Mouse (Mus musculus): Measurements from ENCODE around the gene Rln3. TPM values are rescaled to one million over a fixed set of nuclear protein-coding genes. Genes with fewer than 3 reads are reported as not detected.
A peak's percentile ranks its signal among the peaks of the same experiment; 100 is the strongest.
"Not testable (repeated sequence)": the region's sequence is repeated elsewhere in the genome, so short reads cannot be mapped to it uniquely, and the experiment has no call there.

Rln3 gene
- polyA plus RNA-seq, 1 experiment from 2014 or later: not detected

DNA sequence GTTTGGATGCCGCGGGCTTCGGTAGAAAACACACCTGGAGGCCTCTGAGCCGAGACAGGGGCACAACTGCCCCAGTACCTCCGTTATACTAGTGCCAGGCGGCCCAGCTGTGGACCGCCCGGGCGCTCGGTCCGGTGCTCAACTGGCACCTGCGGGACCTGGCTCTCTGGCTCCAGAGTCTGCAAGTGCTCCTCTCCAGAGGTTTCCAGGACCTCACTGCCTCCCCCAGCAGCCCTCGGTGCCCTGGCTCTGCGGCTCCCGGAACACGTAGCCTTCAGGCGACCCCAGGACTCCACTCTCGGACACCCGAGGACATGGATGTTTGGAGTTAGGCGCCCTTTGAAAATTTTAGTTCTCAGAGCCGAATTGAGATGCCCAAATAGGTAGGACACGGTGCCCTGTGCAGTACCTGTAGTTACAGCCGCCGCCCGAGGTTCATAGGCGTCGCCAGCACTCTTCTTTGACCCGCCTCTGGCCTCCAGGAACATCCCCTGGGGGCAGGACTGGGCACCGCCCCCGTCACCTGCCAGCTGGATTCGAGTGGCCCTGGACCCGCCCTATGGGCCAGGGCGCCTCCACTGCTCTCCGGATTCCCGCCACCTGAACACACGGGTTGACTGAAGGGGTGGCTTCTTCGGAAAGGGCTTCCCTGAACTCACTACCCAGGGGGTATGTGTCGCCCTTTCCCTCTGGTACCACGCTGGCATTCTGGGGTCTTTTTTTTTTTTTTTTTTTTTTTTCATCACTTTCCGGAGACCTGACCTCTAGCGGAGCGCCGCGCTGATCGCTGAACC lies 32.9 kb downstream of the Rln3 start, which contains the start of gene 2210011C24Rik:
TSS of gene 2210011C24Rik (minus strand) at position 467 of the 794 bp plus-strand sequence.
- Histone ChIP-seq H3K4me1 (replicated peaks) (peaks cover 27% of the 10 kb centered on the region), H3K4me2 (replicated peaks) (peak within 1 kb of the TSS; percentile 96), H3K4me3 (replicated peaks) (peak within 1 kb of the TSS; percentile 51), H3K9me3 (no peaks in the 10 kb centered on the region), H3K36me3 (no peaks in the 10 kb centered on the region), H3K27ac (no peak within 1 kb of the TSS), H3K27me3 (peaks cover 49% of the 10 kb centered on the region), H3K9ac (replicated peaks) (peak within 1 kb of the TSS; percentile 57)
- ATAC-seq: peak; percentile 52
- WGBS: 1% methylated on average over 44 of the region's 45 CpGs

DNA sequence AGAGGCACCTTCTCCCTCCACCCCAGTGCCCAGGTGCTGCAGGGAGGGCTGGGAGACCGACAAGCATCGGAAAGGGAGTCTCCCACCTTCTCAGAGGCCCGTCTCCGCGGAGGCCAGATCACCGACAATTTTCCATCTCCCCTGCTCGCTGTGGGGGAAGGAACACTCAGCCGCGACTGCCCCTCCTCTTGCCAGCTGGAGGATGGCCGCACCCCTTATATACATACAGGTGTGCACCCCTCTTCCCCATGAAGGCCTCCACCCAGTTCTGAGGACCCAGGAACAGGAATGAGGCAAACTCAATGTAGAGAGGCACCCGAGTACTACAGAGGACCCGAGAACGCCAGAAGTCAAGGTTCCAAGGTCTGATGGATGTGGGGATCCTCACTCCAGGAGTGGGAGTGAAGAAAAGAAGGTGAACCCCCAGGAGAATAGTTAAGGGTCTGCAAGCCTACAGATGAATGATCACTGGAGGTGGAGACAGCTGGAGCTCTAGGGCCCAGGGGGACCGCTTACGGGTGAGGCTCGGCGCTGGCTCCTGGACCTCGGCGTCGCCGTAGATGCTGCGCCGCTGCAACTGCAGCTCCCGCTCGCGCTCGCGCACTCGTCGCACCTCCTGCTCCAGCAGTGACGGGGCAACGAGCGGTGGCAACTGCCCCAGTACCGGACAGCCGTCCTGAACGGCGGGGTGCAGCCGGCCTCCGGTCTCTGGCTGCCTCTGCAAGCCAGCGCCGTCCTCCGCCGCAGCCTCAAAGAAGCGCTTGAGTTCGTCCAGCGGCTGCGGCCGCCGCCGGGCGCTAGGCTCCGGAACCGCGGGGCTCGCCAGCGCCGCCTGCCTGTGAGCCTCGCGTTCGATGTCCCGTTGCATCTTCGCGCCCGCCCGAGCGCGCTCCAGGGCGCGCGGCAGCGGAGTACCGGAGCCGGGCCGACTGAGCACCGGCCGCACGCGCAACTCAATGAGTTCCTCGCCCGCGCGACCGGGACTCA lies 33.9 kb downstream of the Rln3 start:
- WGBS: 2% methylated on average over 81 of the region's 83 CpGs

DNA sequence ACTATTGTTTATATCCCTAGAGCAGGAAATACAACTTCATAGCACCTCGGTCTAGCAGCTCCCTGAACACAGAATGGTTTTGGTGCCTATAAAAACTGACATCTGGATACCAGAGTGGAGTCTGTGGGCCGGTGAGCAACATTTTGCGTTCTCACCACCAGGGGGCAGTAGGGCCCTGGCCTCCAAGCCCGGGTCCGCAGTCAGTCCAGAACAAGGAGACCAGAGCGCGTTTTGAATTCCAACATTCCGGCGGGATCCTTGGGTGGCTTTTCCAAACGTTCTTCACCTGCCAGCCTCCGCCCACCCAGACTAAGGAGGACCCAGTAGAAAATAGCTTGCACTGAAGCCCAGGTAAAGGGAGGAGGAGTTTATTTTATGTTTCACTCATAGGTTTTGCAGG lies 34.9 kb downstream of the Rln3 start:
- Histone ChIP-seq H3K9ac (replicated peaks) (no peak overlapping the region), H3K4me1 (replicated peaks) (peaks cover 31% of the 10 kb centered on the region), H3K4me2 (replicated peaks) (no peak overlapping the region), H3K4me3 (replicated peaks) (no peak overlapping the region), H3K36me3 (no peaks in the 10 kb centered on the region), H3K27ac (no peak overlapping the region), H3K9me3 (no peaks in the 10 kb centered on the region), H3K27me3 (peaks cover 45% of the 10 kb centered on the region)
- 1% methylated on average over 11 of the region's 11 CpGs for WGBS
- ATAC-seq: peak; percentile 32

More for the DNA sequence above, 33.9 kb downstream of the Rln3 start:
- peak overlapping the region; percentile 51 for H3K4me3 ChIP-seq (replicated peaks)
- peaks cover 27% of the 10 kb centered on the region for H3K4me1 ChIP-seq (replicated peaks)
- H3K9ac ChIP-seq (replicated peaks): peak overlapping the region; percentile 57
- peaks cover 49% of the 10 kb centered on the region for H3K27me3 ChIP-seq
- no peaks in the 10 kb centered on the region for H3K9me3 ChIP-seq
- H3K4me2 ChIP-seq (replicated peaks): peak overlapping the region; percentile 96
- no peaks in the 10 kb centered on the region for H3K36me3 ChIP-seq
- peak; percentile 60 for ATAC-seq
- H3K27ac ChIP-seq: no peak overlapping the region

DNA sequence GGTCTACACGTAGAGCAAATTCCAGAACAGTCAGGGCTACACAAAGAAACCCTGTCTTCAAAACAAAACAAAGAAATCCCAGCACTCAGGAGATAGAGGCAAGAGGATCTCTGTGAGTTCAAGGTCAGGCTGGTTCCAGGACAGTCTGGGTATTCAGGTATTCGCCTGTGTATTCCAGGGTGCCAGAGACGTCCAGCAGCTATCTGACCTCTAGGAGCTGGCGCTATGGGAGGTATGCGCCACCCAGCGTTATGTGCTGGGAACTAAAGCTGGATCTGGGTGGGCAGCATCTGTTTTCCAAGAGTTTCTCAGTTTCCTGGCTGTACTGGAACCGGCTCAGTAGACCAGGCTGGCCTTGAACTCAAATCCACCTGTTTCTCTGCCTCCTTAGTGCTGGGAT lies 36.4 kb downstream of the Rln3 start:
- H3K27ac ChIP-seq: no peak overlapping the region
- no peak overlapping the region for H3K4me2 ChIP-seq (replicated peaks)
- peaks cover 39% of the 10 kb centered on the region for H3K4me1 ChIP-seq (replicated peaks)
- WGBS: 32% methylated on average over 7 of the region's 7 CpGs
- no peaks in the 10 kb centered on the region for H3K36me3 ChIP-seq
- peaks cover 35% of the 10 kb centered on the region for H3K27me3 ChIP-seq
- H3K4me3 ChIP-seq (replicated peaks): no peak overlapping the region
- no peaks in the 10 kb centered on the region for H3K9me3 ChIP-seq
- ATAC-seq: no peak
- no peak overlapping the region for H3K9ac ChIP-seq (replicated peaks)

DNA sequence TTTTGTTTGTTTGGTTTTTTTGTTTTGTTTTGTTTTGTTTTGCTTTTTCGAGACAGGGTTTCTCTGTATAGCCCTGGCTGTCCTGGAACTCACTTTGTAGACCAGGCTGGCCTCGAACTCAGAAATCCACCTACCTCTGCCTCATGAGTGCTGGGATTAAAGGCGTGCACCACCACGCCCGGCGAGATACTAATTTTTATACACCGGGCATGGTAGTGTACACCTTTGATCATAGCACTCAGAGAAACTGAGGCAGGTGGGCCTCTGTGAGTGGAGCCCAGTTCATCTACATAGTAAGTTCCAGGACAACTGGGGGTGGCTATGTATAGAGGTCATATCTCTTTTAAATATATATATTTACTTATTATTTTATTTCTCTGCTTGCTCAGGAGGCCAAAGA lies 39.3 kb downstream of the Rln3 start:
- not testable (repeated sequence) for H3K4me3 ChIP-seq (replicated peaks); H3K9ac ChIP-seq (replicated peaks); H3K4me2 ChIP-seq (replicated peaks); H3K36me3 ChIP-seq; H3K9me3 ChIP-seq; H3K27ac ChIP-seq; ATAC-seq
- Histone ChIP-seq H3K27me3 (peaks cover 34% of the 10 kb centered on the region), H3K4me1 (replicated peaks) (peaks cover 25% of the 10 kb centered on the region)
- 93% methylated on average over 7 of the region's 7 CpGs for WGBS

DNA sequence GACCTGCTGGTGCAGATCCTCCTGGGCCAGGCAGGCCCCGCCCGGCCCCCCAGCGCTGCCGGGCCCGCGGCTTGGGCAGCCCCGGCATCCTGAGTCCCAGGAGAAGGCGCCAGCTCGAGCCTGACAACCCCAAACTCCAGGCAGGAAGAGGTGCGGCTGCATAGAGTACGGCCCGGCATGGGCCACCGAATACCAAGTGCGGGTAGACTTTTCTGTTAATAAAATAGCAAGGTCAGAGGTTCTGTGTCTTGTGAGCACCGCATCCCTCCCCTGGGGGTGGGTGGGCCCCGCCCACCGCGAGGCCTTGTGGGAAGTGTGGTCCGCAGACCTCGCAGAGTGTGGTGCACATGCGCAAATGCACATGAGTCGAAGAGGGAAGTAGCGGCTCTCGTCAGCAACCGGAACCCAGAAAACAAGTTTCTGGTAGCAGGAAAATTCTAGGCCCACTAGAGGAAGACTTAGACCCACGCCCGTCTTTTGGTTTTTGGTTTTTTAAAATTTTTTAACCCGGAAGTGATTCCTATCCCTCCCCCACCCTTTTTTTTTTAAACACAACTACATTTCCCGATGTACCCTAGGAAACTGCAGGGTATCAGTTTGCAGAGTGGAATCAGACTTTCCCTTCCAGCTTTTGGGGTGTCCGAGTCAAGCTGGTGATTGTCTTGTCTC lies 40.1 kb downstream of the Rln3 start:
- 1% methylated on average over 30 of the region's 30 CpGs for WGBS
- Histone ChIP-seq H3K4me2 (replicated peaks) (peak overlapping the region; percentile 88), H3K27ac (peak overlapping the region; percentile 60), H3K36me3 (peaks cover 14% of the 10 kb centered on the region), H3K9me3 (no peaks in the 10 kb centered on the region), H3K4me1 (replicated peaks) (peaks cover 26% of the 10 kb centered on the region), H3K9ac (replicated peaks) (peak overlapping the region; percentile 75), H3K4me3 (replicated peaks) (peak overlapping the region; percentile 61), H3K27me3 (peaks cover 36% of the 10 kb centered on the region)
- ATAC-seq: peak; percentile 75

DNA sequence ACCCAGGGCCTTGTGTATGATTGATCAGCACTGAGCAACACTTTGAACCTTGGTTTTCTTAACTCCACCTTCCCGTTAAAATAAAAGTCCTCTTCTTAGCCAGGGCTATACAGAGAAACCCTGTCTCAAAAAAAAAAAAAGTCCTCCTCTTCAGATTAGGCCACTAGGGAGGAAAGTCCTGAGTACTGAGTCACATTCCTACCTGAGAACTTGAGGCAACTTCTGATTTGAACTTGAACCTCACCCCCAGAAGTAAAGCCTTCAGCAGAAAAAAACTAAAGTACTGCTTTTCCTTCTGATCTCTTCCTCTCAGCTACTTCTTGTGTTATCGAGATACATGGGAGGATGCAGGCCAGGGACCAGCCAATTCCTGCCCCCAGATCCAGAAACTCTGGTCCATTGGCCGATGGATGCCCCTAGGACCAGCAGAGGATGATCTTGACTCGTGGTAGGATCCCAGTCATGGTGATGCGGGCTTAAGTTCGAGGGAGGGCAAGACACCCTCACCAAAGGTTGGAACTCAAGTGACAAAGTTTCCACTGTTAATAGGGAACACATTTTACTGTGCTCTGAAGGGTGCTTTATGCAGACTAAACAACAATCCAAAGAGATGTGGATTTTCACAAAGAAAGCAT lies 41.1 kb downstream of the Rln3 start:
- Histone ChIP-seq H3K36me3 (peaks cover 19% of the 10 kb centered on the region), H3K27me3 (peaks cover 43% of the 10 kb centered on the region), H3K9me3 (no peaks in the 10 kb centered on the region), H3K4me3 (replicated peaks) (peak overlapping the region; percentile 61), H3K4me2 (replicated peaks) (peak overlapping the region; percentile 88), H3K9ac (replicated peaks) (peak overlapping the region; percentile 75; the same call in 1 of the 2 replicates), H3K4me1 (replicated peaks) (peaks cover 36% of the 10 kb centered on the region), H3K27ac (no peak overlapping the region)
- no peak for ATAC-seq
- 81% methylated on average over 6 of the region's 6 CpGs for WGBS

DNA sequence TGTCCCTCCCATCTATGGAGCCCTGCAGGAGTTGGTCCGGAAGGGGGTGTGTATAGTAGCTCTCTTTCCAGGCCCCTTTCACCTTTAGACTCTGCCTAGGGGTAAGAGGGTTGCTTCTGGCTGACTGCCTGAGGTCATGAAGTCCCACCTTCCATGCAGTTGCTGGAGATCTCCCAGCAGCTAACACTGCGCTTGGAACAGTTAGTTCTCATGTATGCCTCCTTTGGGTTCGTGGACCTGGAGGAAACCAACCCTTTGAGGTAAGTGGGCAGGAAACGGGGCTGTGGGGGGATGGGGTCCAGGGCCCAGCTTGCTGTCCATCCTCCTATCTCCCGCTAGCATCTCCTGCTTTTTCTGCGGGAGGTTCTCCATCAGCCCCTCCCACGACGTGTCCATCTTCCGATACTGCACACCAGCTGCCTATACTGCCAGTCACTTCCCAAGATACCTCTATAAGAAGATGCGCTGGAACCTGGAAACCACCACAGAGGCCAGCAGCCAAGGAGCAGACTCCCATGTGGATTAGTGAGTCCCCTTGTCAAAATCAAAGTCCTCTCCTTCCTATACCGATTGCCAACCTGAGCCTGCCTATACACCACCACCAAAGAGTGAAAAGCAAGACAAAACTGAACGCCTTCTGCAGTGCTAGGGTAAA lies 41.7 kb downstream of the Rln3 start:
- H3K27ac ChIP-seq: no peak overlapping the region
- peaks cover 19% of the 10 kb centered on the region for H3K36me3 ChIP-seq
- 56% methylated on average over 12 of the region's 12 CpGs for WGBS
- H3K9me3 ChIP-seq: no peaks in the 10 kb centered on the region
- no peak overlapping the region for H3K9ac ChIP-seq (replicated peaks)
- ATAC-seq: no peak
- peaks cover 38% of the 10 kb centered on the region for H3K4me1 ChIP-seq (replicated peaks)
- peaks cover 43% of the 10 kb centered on the region for H3K27me3 ChIP-seq
- 0 out of 2 replicates have a peak overlapping the region, but pooled peaks have one; percentile 88 for H3K4me2 ChIP-seq (replicated peaks)
- no peak overlapping the region for H3K4me3 ChIP-seq (replicated peaks)

DNA sequence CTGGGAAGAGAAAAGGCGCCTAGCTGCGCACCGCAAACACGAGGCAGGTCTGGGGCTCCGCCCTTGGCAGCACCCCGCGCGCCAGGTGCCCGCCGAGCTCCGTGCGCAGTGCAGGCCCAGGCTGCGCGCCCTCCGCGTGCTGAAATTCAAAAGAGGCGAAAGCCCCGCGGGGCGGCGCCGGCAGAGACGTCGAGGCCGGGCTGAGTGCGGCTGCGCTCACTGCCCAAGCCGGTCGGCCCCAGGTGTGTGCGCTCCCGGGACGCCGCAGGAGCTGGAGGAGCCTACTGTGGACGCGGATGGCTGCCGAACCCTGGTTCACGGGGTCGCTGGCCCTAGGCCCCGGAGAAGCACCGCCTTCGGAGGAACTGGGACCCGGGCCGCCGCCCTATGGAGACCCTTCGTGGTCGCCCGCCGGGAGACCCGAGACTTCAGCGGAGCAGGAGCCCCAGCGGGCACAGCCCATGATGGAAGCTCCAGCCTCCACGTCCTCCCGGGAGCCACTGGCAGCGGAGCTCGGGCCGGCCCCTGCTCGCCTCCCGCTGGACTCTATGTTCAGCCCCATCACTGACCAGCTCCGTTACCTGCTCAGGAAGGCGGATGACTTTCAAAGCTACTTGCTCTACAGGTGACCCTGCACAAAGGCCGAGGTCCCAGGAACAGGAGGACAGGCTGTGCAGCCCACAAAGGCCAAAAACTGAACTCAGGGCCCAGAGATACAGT lies 43.4 kb downstream of the Rln3 start, which contains the start of gene 1700067K01Rik:
TSS of gene 1700067K01Rik (plus strand) at position 222 of the 720 bp plus-strand sequence.
- H3K9me3 ChIP-seq: no peaks in the 10 kb centered on the region
- no peak within 1 kb of the TSS for H3K27ac ChIP-seq
- peaks cover 41% of the 10 kb centered on the region for H3K4me1 ChIP-seq (replicated peaks)
- peak within 1 kb of the TSS; percentile 37 for H3K4me2 ChIP-seq (replicated peaks)
- 19% methylated on average over 58 of the region's 61 CpGs for WGBS
- H3K27me3 ChIP-seq: peaks cover 43% of the 10 kb centered on the region
- peaks cover 19% of the 10 kb centered on the region for H3K36me3 ChIP-seq
- H3K4me3 ChIP-seq (replicated peaks): peak within 1 kb of the TSS; percentile 12; the same call in 1 of the 2 replicates
- peak within 1 kb of the TSS; percentile 52; the same call in 1 of the 2 replicates for H3K9ac ChIP-seq (replicated peaks)
- ATAC-seq: no peak

DNA sequence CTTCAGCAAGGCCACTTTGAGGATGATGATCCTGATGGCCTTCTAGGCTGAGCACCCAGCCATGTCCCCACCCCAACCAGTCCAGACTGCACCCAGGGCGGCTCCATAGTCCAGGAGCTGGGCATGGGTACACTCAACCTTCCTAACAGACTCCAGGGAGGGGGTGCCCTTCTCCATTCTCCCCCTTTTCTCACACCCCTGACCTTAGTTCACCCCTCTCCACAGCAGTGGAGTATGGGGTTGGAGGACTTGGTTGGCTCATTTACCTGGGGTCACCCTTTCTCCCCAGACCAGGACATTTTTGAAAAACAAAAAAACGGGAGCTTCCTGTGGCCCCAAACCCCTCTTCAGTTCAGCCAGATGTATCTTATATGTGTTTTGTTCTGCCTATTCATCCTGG lies 45.0 kb downstream of the Rln3 start:
- peak overlapping the region; percentile 84 for H3K4me2 ChIP-seq (replicated peaks)
- WGBS: 96% methylated on average over 2 of the region's 2 CpGs
- H3K4me3 ChIP-seq (replicated peaks): no peak overlapping the region

More for the DNA sequence above, 45.0 kb downstream of the Rln3 start:
- ATAC-seq: no peak
- Histone ChIP-seq H3K9me3 (no peaks in the 10 kb centered on the region), H3K27ac (no peak overlapping the region), H3K27me3 (peaks cover 43% of the 10 kb centered on the region), H3K36me3 (peaks cover 20% of the 10 kb centered on the region), H3K4me1 (replicated peaks) (peaks cover 43% of the 10 kb centered on the region), H3K9ac (replicated peaks) (no peak overlapping the region)

Measured in midbrain, embryonic 13.5 days (tissue).